Mouse (Mus musculus) natural killer cell, adult 2 months (primary cell): ENCODE results near the gene Sall1.

Source experiments
- DNase-seq, 2 experiments: peaks; one replicate each; pipeline ENCODE4 v3.0.0; 2022; ENCODE audit warnings: low spot score in 2 of 2

Gene Sall1

DNA sequence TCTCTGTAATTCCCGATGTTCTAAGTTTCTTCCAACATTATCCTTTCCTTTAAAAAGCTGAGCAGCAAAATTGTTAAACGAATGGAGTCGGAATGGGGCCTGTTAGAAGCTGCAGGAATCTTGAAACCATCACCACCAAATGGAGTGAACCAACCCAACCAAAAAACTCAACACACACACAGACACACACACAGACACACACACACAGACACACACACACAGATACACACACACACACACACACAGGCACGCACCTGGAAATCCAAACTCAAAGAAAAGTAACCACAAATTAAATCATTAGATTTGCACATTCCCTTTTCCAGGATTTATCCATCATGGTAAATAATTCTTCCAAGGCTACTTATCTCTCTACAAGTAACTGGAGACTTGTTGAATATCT lies 5.0 kb downstream of the Sall1 start:
- no peak for DNase-seq

DNA sequence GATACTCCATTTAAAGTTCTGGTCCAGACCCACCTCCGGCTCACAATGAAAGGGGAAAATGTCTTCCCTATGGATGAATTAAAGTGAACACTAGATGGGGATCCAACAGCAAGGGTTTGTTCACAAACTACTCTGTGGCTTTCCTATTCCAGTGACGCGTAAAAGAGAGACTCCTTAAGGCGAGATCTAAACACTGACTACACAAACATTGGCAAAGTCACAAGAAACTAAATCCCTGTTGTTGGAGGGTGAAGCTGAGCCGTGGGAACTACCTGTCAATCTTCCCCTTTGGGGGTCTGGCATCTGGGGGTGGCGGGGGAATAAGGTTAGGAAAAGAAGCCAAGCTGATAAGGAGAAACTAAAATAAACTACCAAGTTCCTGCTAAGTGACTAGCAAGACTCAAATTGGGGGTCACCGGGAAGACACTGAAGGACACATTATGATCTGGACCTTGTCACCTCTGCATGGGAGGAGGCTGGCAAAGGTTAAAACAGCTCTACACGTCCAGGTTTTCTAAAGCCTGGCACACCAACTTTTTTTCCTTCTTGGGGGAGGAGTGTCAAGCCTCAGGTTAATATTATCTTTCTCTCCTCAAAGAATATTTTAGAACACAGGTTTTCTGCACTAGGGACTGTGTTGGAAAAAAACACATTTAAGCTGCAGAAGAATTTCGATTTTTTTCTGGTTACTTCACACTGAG lies 6.3 kb downstream of the Sall1 start:
- DNase-seq, result no peak

DNA sequence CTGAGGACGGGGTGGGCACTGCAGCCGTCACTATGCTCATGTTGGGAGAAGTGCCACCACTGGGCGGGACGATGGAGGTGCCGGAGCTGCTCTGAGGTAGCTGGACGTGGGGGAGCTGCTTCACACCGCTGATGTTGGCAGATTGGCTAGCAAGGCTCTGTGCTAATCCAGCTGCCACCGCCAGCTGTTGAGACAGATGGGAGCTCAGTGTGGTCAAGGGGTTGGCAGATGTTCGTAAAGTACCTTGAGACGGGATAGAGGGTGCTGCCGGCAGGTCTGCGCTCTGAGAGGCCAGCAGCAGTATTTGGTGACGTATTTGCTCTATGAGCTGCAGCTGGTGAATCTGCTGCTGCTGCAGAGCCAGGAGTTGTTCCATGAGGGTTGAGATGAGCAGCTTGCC lies 11.6 kb downstream of the Sall1 start:
- no peak for DNase-seq

DNA sequence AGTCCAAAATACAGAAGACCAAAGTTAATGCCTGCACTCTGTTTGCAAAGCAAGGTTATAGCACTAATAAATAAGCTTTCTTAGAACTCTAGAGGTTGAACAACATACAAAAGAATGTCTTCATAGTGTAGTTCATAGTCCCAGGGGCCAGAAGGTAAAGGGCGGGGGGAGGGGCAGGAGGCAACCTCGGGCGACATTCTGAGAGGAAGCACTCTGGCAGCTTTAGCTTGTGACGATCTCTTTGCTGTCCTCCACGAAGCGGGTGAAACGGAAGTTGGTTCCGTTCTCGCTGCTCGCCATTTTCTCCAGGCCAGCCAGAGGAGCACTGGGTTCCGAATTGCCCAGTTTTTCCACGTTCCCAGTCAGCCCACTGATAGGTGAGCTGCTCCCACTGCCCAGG lies 15.8 kb downstream of the Sall1 start:
- DNase-seq, result no peak

DNA sequence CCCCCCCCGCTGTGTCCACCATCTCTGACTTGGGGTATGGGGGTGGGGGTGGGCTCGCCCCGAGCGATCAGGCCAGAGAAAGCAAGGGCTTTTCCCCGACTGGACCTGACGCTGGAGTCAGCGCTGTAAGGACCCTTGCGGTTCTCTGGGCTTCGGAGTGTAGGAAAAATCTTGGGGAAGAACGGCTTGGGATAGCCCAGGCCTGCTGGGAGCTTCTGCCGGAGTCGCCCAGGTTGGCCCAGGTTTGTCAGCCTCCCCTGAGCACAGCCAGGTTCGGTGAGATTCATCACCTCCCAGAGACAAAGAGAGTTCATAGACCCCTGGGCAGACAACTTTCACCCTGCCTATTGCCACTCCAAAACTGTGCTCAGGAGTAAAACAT lies 17.8 kb downstream of the Sall1 start:
- DNase-seq, result no peak

DNA sequence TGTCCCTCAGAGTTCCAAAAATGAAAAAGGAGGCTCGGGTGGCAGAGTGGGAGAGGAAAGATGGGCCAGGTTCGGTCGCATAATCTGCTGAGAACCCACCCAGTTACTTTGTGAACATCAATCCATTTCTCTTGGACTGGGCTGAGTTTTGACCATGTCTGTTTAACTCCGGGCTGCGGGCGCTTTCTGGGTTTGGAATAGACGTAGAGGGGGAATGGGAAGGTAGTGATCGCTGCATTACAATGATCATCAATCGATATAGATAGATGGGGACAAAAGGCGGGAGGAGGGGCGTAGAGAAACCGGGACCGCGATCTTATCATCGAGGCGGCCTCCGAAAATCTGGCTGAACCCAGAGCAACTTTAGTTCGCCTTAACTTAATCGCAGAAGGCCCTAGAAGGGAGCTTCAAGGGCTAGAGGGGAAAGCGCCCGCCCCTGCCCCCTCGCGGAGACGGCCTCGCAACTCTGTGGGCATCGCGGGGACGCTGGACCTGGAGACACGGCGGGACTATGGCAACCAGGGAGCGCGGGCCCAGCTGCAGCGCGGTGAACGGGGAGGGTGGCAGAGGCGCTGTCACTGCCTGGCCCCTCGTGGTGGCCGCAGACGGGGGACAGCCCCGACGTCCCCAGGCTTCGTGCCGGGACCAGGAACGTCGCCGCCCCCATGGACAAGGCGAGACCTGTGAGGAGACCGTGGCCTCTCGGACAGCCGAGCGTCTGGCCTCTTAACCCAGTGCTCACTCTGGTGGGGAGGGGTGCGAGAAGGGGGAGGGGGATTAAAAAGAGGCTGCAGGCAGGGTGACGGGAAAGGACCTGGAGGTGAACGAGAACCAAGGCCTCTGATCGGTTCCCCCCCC lies 18.5 kb downstream of the Sall1 start:
- DNase-seq, result no peak

DNA sequence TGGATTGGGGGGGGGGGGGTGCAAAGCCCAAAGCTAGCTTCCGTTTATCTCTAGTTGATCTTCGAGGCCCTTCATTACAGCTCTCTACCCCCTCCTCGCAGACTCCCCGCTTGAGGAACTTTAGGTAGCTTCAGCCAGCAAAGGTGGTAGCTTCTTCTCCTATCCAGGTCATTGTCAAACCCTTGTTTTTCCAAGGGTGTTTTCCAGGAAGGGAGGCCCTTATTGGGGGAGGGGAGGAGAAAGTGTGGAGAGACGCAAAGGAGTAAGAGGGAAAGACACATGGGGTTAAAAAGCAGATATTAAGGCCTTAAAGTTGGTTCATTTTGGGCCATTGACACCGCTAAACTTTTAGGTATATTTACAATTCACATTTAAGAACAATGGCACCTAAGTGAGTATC lies 19.2 kb downstream of the Sall1 start:
- DNase-seq, result no peak

DNA sequence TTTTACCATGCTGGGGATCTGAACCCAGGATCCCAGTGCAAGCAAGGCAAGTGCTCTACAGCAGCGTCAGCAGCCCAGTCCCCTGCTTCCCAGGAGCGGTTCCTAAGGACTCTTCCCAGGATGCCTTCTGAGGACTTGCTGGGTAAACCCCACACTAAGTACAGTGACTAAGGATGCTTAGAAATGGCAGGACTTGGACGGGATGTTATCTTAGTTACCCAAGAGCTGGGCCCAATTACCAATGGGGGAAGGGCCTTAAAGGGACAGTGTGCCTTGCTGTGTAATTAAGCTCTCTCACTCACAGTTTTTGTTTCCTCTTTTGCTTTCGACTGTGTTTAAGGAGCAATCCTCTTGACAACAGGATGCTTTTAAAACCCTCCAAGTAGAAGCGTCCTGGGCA lies 22.8 kb downstream of the Sall1 start:
- no peak for DNase-seq

DNA sequence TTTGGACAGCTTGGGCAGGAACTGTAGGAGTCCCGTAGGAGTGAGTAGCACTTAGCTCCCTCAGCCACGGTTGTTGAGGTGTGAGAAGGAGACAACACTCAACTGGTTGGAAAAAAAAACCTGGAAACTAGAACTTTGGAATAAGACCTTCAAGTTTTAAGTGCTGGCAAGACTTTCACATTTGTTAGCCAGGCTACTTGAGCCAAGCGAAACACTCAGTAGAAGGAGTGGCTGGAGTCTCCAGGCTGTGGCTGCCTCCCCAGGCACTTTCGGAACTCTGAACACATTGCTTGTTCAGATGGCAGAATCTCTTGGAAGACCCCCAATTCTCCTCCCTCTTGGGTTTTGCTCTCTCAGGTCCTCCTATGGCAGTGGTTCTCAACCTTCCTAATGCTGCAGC lies 26.1 kb downstream of the Sall1 start:
- DNase-seq, result no peak

DNA sequence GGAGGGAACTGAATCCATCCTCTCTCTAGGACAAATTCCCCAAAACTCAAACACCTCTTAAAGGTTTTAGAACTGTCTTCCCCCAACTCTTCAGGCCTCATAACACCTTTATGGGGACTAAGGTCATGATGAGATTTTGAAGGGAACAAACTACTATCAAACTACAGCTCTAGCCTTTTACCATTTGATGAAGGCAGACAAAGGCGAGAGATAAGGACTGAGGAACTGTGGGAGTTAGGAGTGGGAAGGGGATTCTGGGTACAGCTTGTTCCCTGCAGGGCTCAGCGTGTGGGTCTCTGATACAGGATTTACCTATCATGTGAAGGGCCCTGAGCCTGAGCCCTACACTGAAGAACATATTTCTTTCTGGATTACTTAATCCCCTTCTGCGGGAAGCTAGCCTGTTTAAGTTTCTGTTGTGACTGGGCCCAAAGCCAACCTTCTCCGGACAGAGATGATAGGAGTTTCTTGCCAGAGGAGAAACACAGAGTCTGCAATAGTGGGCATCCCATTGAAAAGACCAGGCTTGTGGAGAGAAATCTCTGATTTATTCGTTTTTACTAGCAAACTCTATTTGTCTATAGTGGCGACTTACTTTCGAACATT lies 27.4 kb downstream of the Sall1 start:
- no peak for DNase-seq

DNA sequence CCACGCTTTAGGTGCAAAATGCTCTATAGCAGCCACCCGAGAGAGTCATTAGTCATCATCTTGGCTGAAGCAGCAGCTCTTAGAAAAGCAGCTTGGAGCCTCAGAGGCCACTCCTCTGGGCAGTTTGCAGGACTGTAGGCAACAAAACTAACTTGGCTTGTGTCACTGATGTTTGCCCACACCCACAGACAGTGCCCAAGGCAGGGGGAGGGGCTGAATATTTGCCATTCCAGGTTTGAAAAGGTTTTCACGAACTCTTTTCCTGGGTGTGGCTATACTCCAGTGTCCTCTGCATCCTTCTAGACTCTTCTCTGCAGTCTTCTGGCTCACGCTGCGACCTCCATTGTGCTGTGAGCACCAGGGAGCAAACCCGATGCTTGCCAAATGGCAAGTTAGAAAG lies 28.4 kb downstream of the Sall1 start:
- DNase-seq, result no peak

DNA sequence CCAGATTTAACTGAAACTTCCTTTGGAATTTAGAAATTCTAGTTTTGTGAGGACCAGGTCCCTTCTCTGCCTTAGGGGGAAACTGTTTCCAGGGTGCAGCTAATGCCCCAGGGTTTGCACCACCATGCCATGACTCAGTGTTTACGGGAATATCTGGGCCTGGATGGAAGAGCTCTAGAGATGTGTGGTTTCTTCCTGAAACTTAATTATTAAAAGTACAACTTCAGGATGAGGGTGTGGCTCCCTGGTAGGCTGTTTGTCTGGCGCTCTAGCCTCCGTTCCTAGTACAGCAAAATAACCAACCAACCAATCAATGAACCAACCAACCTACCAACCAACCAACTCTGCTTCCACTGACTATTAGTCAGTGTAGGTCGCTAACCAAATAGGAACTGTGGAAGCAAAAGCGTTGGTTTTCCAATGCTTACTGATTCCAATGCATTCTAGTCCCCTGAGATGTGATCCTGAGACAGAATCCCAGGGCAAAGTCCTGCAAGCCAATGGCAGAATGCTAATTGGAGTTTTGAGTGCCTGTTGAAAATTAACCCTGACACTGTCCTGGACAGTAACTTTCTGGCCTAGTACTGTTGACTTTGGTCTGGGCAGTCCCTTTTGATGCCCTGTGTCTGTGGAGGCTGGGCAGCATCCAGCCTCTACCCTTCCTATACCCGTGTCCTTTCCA lies 31.0 kb downstream of the Sall1 start:
- DNase-seq, result no peak

DNA sequence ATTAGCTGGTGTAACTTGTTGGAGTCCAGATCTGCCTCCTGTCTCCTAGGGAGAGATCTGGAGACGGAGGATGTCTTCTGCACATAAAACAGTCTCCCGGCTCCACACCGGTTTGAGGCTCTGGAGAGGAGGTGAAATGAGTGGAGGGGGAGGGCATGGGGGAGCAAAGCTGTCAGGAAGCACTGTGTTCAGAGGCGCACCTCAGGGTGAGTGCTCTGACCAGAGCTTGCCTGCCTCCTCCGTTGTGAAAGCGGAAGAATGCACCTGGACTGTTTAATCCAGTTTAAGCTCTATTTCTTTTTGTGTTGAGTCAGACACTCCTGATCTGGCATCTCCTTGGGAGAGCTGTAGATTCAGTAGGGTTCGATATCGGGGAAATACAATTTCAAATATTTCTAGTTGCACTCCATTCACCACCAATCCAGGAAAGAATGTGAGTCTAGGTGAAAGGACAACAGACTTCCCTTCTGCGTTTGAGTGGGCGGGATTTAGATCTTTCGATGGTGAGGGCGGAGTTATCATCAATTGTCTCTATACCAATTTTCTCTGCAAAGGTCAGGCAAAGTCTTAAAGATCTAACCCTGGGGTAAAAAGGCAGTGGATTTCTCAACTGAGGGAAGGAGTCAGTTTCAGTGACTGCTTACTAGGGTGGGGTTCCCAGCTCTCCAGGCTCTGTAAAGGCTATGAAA lies 31.8 kb downstream of the Sall1 start:
- DNase-seq, result no peak

DNA sequence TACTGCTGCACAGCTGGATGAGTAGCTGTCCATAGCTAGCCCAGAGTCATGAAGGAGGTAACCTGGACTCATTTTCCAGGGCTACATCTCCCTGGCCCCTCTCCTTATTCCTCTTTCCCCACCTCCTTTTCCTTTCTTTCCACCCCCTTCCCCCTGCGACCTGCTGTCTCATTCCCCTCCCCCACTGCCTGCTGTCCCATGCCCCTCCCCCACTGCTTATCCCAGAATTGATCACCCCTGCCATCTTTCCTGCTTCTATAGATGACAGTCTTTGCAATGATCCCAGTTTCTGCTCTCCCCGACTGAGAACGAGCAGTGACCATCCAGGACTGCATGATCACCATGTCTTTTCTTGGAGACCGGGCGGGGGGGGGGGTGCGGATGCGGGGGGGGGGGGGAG lies 35.2 kb downstream of the Sall1 start:
- DNase-seq, result no peak

DNA sequence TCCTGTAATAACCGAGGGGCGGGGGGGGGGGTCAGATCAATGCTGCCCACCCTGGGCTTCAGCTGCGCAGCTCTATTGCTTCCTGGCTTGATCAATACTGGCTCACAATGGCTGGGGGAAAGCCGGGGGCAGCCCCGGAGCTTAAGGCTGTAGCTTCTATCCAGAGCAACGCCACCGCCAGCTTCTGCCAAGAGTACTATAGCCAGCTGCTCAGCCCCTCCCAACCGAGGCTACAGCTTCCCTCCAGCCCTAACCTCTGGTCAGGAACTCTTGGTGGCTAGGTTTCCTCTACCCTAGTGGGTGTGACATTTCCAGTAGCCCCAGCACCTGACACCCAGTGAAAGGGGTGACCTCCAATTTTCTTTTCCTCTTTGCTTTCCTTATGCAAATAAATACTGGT lies 36.8 kb downstream of the Sall1 start:
- no peak for DNase-seq

DNA sequence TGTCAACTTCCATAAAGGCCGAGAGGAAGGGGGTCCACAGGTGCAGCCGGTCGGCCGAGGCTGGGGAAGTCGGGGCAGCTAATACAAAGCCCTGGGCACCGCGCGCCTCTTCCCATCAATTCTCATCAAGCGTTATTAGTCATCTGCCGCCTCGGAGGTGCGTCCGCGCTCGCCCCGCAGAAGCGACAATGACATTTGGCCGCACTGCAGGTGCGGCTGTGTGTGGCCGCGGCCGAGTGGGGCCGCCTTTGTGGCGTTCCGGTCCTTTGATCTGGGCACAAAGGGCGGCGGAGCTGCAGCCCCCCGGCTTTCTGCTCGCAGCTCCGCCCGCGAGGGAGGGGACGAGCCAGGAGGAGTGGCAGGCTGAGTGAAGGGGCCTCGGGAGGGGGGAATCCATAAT lies 37.5 kb downstream of the Sall1 start:
- no peak for DNase-seq

DNA sequence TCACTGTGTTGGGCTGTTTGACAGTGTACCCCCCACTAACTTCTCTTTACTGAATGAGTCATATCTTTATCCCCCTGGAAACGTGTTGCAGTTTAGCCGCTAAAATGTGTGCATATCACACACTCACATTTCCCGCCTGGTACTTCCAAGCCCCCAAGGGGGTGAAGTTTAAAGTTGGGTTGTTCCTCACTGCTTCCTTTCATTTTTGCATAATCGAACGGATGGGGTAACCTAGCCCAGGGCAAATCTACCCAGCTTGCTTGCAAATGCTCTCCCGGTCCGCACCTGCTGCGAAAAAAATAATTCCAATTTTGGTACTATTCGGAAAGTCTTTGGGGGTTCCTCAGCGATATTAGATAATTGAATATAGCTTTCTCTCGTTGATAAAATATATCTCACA lies 38.2 kb downstream of the Sall1 start:
- no peak for DNase-seq

DNA sequence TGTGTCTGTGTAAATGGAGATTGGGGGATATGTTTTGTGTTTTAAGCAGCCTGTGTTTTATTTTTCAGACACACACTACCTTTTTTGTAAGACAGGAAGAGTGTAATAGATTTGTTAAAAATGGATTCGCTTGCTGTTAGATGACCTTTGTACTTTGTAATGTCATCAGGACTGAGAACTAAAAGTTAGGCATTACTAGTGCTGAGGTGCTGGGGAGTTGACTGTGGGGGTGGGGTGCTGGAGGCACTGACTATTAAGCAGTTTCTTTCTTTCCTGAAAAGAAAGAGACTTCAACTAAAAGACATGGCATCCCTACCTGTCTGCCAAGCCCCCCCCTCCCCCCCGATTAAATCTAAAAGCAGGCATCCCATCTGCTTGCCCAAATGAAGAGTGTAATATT lies 39.9 kb downstream of the Sall1 start:
- no peak for DNase-seq

DNA sequence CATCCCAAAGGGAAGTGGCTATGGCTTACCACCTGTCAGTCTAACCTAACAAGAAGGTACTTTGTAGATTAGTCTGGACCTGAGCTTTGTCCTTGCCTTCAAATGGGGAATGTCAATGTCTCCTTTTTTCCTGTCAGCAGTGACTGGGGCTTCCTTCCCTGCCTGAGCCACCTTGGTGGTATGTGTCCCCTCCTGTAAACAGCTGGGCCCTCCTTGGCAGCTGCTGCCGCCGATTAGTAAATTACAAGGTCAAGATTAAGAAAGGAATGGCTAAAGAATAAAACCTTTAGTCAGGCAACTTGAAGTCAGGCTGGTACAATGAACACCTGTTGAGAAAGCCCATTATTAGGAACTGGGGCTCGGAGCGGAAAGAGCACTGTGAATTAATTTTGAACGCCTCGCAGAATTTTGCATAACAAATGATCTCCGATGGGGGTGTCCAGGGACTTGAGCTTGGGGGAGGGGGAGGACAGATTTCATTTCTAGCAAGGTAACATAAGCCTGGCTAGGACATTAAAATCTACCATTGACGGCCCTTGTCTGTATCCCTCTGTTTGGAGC lies 40.5 kb downstream of the Sall1 start:
- DNase-seq, result no peak

DNA sequence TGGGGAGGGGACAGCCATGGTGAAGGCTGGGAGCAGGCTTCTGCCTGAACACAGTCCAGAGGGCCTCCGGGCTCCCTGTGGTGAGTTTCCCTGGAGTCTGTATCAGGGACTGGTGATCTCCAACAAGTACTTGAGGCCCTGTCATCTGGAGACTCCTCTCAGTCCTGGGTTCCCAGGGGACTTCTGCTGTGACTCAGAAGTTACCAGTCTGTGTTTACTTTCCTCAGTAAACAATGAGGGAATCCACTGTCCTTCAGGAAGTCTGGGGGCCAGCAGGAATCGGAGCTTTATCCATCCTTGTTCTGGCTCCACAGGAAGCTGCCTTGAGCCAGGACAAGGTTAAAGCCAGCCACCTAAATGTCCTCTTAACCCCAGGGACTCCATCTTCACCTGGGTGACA lies 41.8 kb downstream of the Sall1 start:
- DNase-seq, result no peak

DNA sequence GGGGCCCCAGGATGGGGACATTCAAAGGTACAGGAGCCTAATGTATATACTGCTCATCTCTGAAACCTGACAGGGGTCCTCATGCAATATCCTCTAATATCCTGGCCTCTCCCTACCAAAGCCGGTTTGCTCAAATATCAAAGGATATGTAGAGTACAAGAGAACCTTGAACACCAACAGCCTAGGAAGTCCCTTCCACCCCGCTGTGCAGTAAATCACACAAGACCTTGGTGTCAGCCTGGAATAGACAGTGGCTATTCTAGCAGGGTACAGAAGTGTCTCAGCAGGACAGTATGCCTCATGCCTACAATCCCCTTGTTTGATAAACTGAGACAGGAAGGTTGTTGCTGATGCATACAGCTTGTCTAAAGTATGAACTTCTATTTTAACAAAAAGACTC lies 46.7 kb downstream of the Sall1 start:
- DNase-seq, result no peak
